Mouse (Mus musculus): ENCODE data around the gene Crkl. TPM values are rescaled to one million over a fixed set of nuclear protein-coding genes. Genes with fewer than 3 reads are reported as not detected.

Crkl gene
- polyA plus RNA-seq, 1 experiment = 0.84 TPM

DNA sequence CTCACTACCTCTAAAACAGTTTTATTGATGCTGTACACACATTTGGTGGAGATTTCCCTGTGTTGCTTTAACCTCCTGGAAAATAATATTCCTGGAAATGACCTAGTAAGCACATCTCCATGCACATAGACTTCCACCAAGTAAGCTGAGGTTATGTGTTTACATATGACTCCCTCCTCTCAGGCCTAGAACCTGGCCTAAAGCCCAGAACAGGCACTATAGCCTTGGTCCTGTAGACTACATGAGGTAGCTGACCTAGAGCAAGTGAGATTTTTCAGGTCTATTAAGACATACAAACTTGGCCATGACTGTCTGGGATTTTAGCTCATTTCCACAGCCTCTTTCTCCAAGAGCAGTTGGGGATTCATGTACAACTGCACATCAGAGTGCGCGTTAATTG, 58.4 kb downstream of the Crkl start:
- peaks cover 10% of the 10 kb centered on the region for H3K27me3 ChIP-seq (ENCODE audit: control insufficient read depth)
- TF ChIP-seq TAL1 (IDR thresholded peaks at IDR 0.05; ENCODE audit: low read length) (no peak), GATA1 (IDR thresholded peaks at IDR 0.05; ENCODE audit: low read length) (no peak)
- peaks cover 39% of the 10 kb centered on the region for H3K4me1 ChIP-seq (ENCODE audit: control insufficient read depth)
- peaks cover 48% of the 10 kb centered on the region for H3K36me3 ChIP-seq (ENCODE audit: control insufficient read depth)
- H3K9me3 ChIP-seq (ENCODE audit: control insufficient read depth, low read length) = no peaks in the 10 kb centered on the region
- peak overlapping the region; percentile 83 for H3K4me3 ChIP-seq (replicated peaks)

- H3K4me3 ChIP-seq (replicated peaks) = peak overlapping the region; percentile 83
These were observed 58.9 kb downstream of the Crkl start for GRCm38 (mm10) chr16:17510686-17511085.

DNA sequence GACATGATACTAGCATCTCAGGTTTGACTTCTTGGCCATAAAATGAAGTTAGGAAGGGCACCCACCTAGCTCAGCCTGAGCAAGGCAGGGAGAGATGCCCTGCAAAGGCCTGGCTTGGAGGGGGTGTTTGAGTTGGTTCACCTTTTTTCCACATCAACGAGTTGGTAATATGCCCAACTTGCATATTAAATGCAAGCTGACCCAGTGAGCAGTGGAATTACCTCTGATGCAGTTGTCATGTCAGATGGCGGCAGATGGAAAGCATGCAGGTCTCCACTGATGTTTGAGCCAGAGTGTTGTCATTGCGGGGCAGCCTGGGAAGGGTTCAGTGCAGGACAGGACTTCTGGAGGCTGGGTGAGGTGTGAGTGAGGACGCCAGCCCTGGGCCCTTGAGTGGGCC, 59.6 kb downstream of the Crkl start:
- H3K4me1 ChIP-seq (ENCODE audit: control insufficient read depth) = peaks cover 39% of the 10 kb centered on the region
- H3K9me3 ChIP-seq (ENCODE audit: control insufficient read depth, low read length) = no peaks in the 10 kb centered on the region
- H3K4me3 ChIP-seq (replicated peaks) = no peak overlapping the region
- peaks cover 61% of the 10 kb centered on the region for H3K36me3 ChIP-seq (ENCODE audit: control insufficient read depth)
- no peak for TF ChIP-seq TAL1 (IDR thresholded peaks at IDR 0.05; ENCODE audit: low read length)
- TF ChIP-seq GATA1 (IDR thresholded peaks at IDR 0.05; ENCODE audit: low read length) = no peak
- H3K27me3 ChIP-seq (ENCODE audit: control insufficient read depth) = no peaks in the 10 kb centered on the region; the same call in 1 of the 2 replicates

More at GRCm38 (mm10) chr16:17510686-17511085, 58.9 kb downstream of the Crkl start:
- no peaks in the 10 kb centered on the region for H3K9me3 ChIP-seq (ENCODE audit: control insufficient read depth, low read length)
- H3K27me3 ChIP-seq (ENCODE audit: control insufficient read depth) = peaks cover 6% of the 10 kb centered on the region
- H3K36me3 ChIP-seq (ENCODE audit: control insufficient read depth) = peaks cover 54% of the 10 kb centered on the region
- TF ChIP-seq TAL1 (IDR thresholded peaks at IDR 0.05; ENCODE audit: low read length) = no peak
- no peak for TF ChIP-seq GATA1 (IDR thresholded peaks at IDR 0.05; ENCODE audit: low read length)
- H3K4me1 ChIP-seq (ENCODE audit: control insufficient read depth) = peaks cover 39% of the 10 kb centered on the region

DNA sequence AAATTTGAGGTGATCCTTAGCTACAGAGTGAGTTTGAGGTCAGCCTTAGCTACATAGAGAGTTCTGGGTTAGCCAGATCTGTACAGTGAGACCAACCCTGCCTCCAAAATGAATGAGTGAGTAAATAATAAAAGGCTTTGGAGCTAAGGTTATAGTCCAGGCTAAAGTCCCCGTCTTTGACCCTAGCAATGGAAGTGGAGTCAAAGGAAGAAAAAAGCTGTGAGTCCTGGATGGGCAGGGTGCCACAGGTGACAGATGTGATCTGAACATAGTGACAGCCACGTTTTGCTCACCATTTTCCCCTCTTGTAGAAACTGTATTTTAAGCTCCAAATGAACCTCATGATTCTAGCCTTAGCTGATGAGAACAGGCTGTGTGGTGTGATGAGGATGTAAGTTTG, 67.1 kb downstream of the Crkl start:
- Histone ChIP-seq H3K9me3 (ENCODE audit: control insufficient read depth, low read length) (no peaks in the 10 kb centered on the region), H3K36me3 (ENCODE audit: control insufficient read depth) (peaks cover 94% of the 10 kb centered on the region), H3K27me3 (ENCODE audit: control insufficient read depth) (no peaks in the 10 kb centered on the region), H3K4me3 (replicated peaks) (no peak overlapping the region), H3K4me1 (ENCODE audit: control insufficient read depth) (no peaks in the 10 kb centered on the region)
- TF ChIP-seq TAL1 (IDR thresholded peaks at IDR 0.05; ENCODE audit: low read length) (no peak), GATA1 (IDR thresholded peaks at IDR 0.05; ENCODE audit: low read length) (no peak)

GRCm38 (mm10) chr16:17524156-17524555, 72.4 kb downstream of the Crkl start:
- Histone ChIP-seq H3K27me3 (ENCODE audit: control insufficient read depth) (no peaks in the 10 kb centered on the region), H3K9me3 (ENCODE audit: control insufficient read depth, low read length) (no peaks in the 10 kb centered on the region), H3K4me1 (ENCODE audit: control insufficient read depth) (peaks cover 5% of the 10 kb centered on the region), H3K36me3 (ENCODE audit: control insufficient read depth) (peaks cover 98% of the 10 kb centered on the region), H3K4me3 (replicated peaks) (no peak overlapping the region)
- no peak for TF ChIP-seq TAL1 (IDR thresholded peaks at IDR 0.05; ENCODE audit: low read length)
- TF ChIP-seq GATA1 (IDR thresholded peaks at IDR 0.05; ENCODE audit: low read length) = no peak

- TF ChIP-seq TAL1 (IDR thresholded peaks at IDR 0.05; ENCODE audit: low read length) (no peak), GATA1 (IDR thresholded peaks at IDR 0.05; ENCODE audit: low read length) (no peak)
- H3K36me3 ChIP-seq (ENCODE audit: control insufficient read depth) = peaks cover 88% of the 10 kb centered on the region
These were observed 73.7 kb downstream of the Crkl start for GRCm38 (mm10) chr16:17525524-17525923.

DNA sequence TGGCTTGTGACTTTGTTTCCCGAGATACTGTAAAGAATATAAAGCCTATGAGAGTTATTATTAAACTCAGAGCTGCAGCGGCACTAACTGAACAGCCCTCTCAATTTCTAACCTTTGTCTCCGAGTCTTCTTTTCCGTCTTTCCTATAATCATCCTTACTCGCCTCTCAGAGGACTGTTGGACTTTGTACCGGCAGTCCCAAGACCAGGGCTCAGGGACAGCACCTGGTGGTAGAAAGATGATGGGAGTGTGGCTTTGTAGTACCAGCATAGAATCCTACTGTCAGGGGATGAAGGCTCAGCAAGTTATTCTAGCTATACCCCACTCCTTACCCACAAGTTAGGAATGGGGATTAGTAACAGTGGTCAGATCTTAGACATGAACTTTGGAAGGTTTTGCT, 74.4 kb downstream of the Crkl start:
- TF ChIP-seq GATA1 (IDR thresholded peaks at IDR 0.05; ENCODE audit: low read length) (no peak), TAL1 (IDR thresholded peaks at IDR 0.05; ENCODE audit: low read length) (no peak)
- Histone ChIP-seq H3K4me3 (replicated peaks) (no peak overlapping the region), H3K9me3 (ENCODE audit: control insufficient read depth, low read length) (no peaks in the 10 kb centered on the region), H3K36me3 (ENCODE audit: control insufficient read depth) (peaks cover 81% of the 10 kb centered on the region), H3K4me1 (ENCODE audit: control insufficient read depth) (peaks cover 20% of the 10 kb centered on the region), H3K27me3 (ENCODE audit: control insufficient read depth) (no peaks in the 10 kb centered on the region)

More at GRCm38 (mm10) chr16:17525524-17525923, 73.7 kb downstream of the Crkl start:
- Histone ChIP-seq H3K4me1 (ENCODE audit: control insufficient read depth) (peaks cover 17% of the 10 kb centered on the region), H3K9me3 (ENCODE audit: control insufficient read depth, low read length) (no peaks in the 10 kb centered on the region), H3K27me3 (ENCODE audit: control insufficient read depth) (no peaks in the 10 kb centered on the region), H3K4me3 (replicated peaks) (no peak overlapping the region)

- Histone ChIP-seq H3K4me1 (ENCODE audit: control insufficient read depth) (peaks cover 28% of the 10 kb centered on the region), H3K9me3 (ENCODE audit: control insufficient read depth, low read length) (no peaks in the 10 kb centered on the region), H3K36me3 (ENCODE audit: control insufficient read depth) (peaks cover 67% of the 10 kb centered on the region), H3K4me3 (replicated peaks) (no peak overlapping the region), H3K27me3 (ENCODE audit: control insufficient read depth) (no peaks in the 10 kb centered on the region)
- TF ChIP-seq GATA1 (IDR thresholded peaks at IDR 0.05; ENCODE audit: low read length) (no peak), TAL1 (IDR thresholded peaks at IDR 0.05; ENCODE audit: low read length) (no peak)
These were observed 75.8 kb downstream of the Crkl start for GRCm38 (mm10) chr16:17527606-17528005.

- Histone ChIP-seq H3K4me3 (replicated peaks) (no peak overlapping the region), H3K9me3 (ENCODE audit: control insufficient read depth, low read length) (no peaks in the 10 kb centered on the region), H3K4me1 (ENCODE audit: control insufficient read depth) (peaks cover 28% of the 10 kb centered on the region), H3K36me3 (ENCODE audit: control insufficient read depth) (peaks cover 61% of the 10 kb centered on the region), H3K27me3 (ENCODE audit: control insufficient read depth) (no peaks in the 10 kb centered on the region)
- no peak for TF ChIP-seq GATA1 (IDR thresholded peaks at IDR 0.05; ENCODE audit: low read length)
- TF ChIP-seq TAL1 (IDR thresholded peaks at IDR 0.05; ENCODE audit: low read length) = no peak
These were observed 76.5 kb downstream of the Crkl start for GRCm38 (mm10) chr16:17528276-17528675.

DNA sequence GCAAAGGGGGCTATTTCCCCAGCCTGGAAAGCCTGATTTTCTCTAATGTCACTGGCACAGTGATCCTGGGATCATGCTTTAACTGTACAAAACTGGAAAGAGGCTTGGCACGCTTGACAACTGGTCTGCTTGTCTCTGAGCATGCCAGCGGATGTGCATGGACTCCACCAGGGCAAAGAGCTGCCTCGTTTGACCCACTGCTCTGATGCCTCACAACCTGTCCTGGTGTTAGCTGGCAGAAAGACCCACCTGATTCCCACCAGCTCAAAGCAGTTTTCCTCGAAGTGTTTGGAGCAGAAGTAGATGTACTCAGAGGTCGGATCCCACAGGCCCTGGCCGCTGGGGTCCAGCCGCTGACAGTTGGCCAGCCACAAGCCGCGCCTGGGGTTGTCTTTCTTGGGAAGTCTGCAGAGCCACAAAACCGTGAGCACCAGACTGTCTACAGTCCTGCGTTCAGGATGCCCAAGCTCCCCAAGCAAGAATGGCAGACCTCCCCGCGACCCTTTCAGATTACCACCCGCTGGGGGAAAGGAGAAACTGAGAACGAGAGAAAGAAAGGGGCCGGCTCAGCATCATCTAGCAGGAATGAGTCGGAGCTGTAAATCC, 78.3 kb downstream of the Crkl start:
- H3K27me3 ChIP-seq (ENCODE audit: control insufficient read depth) = no peaks in the 10 kb centered on the region
- peak overlapping the region; percentile 72 for H3K4me3 ChIP-seq (replicated peaks)
- TF ChIP-seq TAL1 (IDR thresholded peaks at IDR 0.05; ENCODE audit: low read length) (no peak), GATA1 (IDR thresholded peaks at IDR 0.05; ENCODE audit: low read length) (no peak)
- H3K4me1 ChIP-seq (ENCODE audit: control insufficient read depth) = peaks cover 28% of the 10 kb centered on the region
- H3K36me3 ChIP-seq (ENCODE audit: control insufficient read depth) = peaks cover 45% of the 10 kb centered on the region
- no peaks in the 10 kb centered on the region for H3K9me3 ChIP-seq (ENCODE audit: control insufficient read depth, low read length)
